Mouse (Mus musculus) intestine, embryonic 14.5 days (tissue): ENCODE results near the gene Creb1. TPM values are rescaled to one million over a fixed set of nuclear protein-coding genes. Genes with fewer than 3 reads are reported as not detected.
"Not testable (repeated sequence)": the region's sequence is repeated elsewhere in the genome, so short reads cannot be mapped to it uniquely, and the experiment has no call there.

Source experiments
- ATAC-seq: fragments of 200-750 bp; cut with Nextera tagmentation; replicated peaks from 2 replicates; pipeline ENCODE4 v1.8.0; 2017; ENCODE audit warnings: low read depth, moderate number of reproducible peaks, moderate TSS enrichment, moderate library complexity; ENCODE audit not compliant: low FRiP score, low TSS enrichment
- DNase-seq: peaks from one replicate; pipeline ENCODE4 v3.0.0-alpha.2; 2018; ENCODE audit warnings: low spot score
- H3K27ac ChIP-seq: fragments of 300-500 bp; sonication (generic); 2 replicates; pipeline ENCODE4 v1.5.1; 2014; ENCODE audit warnings: low read depth, mild to moderate bottlenecking, control low read depth
- H3K27me3 ChIP-seq: fragments of 300-500 bp; sonication (generic); replicated peaks from 2 replicates; pipeline ENCODE4 v1.6.1; 2014; ENCODE audit warnings: low read length, control low read depth; ENCODE audit not compliant: control insufficient read depth, insufficient read depth
- H3K36me3 ChIP-seq: fragments of 300-500 bp; sonication (generic); 2 replicates; pipeline ENCODE4 v1.6.1; 2014; ENCODE audit warnings: low read length, control low read depth; ENCODE audit not compliant: control insufficient read depth, insufficient read depth
- H3K4me1 ChIP-seq: fragments of 300-500 bp; sonication (generic); replicated peaks from 2 replicates; pipeline ENCODE4 v1.6.1; 2014; ENCODE audit warnings: low read length, control low read depth, mixed read lengths; ENCODE audit not compliant: control insufficient read depth, insufficient read depth
- H3K4me2 ChIP-seq: fragments of 300-500 bp; sonication (generic); 2 replicates; pipeline ENCODE4 v1.6.1; 2014; ENCODE audit warnings: low read length
- H3K4me3 ChIP-seq: fragments of 300-500 bp; sonication (generic); 2 replicates; pipeline ENCODE4 v1.5.1; 2014; ENCODE audit warnings: low read depth, low read length, control low read depth, mixed read lengths
- H3K9ac ChIP-seq: fragments of 300-500 bp; sonication (generic); 2 replicates; pipeline ENCODE4 v1.6.1; 2014; ENCODE audit warnings: mild to moderate bottlenecking, low read length
- H3K9me3 ChIP-seq: fragments of 300-500 bp; sonication (generic); 2 replicates; pipeline ENCODE4 v1.6.1; 2016; ENCODE audit warnings: low read length, control low read depth; ENCODE audit not compliant: control insufficient read depth
- WGBS: fragments of 180-500 bp; shearing (Covaris S2); extraction: QIAGEN DNeasy Blood & Tissue Kit; methylation state at CpG from one replicate; pipeline ENCODE4 v1.1.7; 2014; 5-methylcytosine and 5-hydroxymethylcytosine counted together
- polyA plus RNA-seq: library from polyadenylated mRNA; unstranded; fragments of >200 nt; fragmentation: Nextera tagmentation; extraction: Ambion mirVana; gene quantifications from 2 replicates; pipeline ENCODE4 v1.2.1, GENCODE M21; 2014

Creb1 gene
- polyA plus RNA-seq, 1 experiment from 2014 or later, result 38.9 TPM

DNA sequence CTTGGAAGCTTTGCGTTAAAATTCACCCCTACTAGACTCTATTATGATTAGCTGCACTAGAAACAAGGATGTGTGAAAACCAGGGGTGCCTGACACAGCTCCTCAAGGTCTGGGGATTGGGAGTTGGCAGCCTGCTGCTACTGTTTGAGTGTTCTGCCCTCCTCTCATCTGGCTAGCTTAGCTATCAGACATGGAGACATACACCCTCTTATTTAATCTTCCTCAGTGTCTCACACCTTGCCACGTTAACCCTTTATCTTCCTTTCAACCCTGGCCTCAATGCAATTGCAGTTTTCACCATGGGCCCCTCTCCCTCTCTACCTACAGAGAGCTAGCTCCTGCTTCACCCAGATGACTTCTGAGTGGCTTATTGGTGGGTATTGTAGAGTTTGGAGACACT lies 103.2 kb downstream of the Creb1 start:
- H3K4me3 ChIP-seq, result no peak overlapping the region
- H3K9me3 ChIP-seq, result no peaks in the 10 kb centered on the region
- no peaks in the 10 kb centered on the region for H3K27me3 ChIP-seq
- no peak overlapping the region for H3K9ac ChIP-seq
- no peak overlapping the region for H3K27ac ChIP-seq
- no peaks in the 10 kb centered on the region for H3K4me1 ChIP-seq
- DNase-seq, result no peak
- no peaks in the 10 kb centered on the region for H3K36me3 ChIP-seq
- no peak for ATAC-seq
- H3K4me2 ChIP-seq, result no peak overlapping the region
- WGBS, result 54% methylated on average over 2 of the region's 2 CpGs

DNA sequence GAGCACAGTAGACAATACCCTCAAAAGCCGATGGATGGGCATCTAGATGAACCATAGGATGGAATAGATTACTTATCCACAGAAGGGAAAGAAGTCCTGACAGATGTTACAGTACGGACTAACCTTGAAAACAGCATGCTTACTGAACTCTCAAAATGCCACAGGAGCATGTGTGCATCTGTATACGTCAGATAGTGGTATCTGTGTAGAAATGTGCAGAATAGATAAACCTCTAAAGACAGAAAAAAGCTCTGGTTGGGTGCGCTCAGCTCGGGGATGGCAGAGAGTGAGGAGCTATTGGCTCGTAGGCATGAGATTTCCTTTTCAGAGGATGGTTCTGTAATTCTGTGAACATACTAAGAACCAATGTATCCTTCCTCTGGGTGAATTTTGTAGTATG lies 106.8 kb downstream of the Creb1 start:
- WGBS, result 88% methylated on average over 6 of the region's 6 CpGs
- Histone ChIP-seq H3K4me2 (no peak overlapping the region), H3K4me1 (no peaks in the 10 kb centered on the region), H3K9ac (no peak overlapping the region), H3K27ac (no peak overlapping the region), H3K27me3 (no peaks in the 10 kb centered on the region), H3K4me3 (no peak overlapping the region), H3K9me3 (no peaks in the 10 kb centered on the region), H3K36me3 (no peaks in the 10 kb centered on the region)
- DNase-seq (peak; percentile 15), ATAC-seq (no peak)

GRCm38 (mm10) chr1:64641069-64641468 lies 108.6 kb downstream of the Creb1 start:
- no peaks in the 10 kb centered on the region for H3K4me1 ChIP-seq
- DNase-seq (peak; percentile 27), ATAC-seq (no peak)
- H3K9ac ChIP-seq, result no peak overlapping the region
- H3K36me3 ChIP-seq, result no peaks in the 10 kb centered on the region
- no peak overlapping the region for H3K4me3 ChIP-seq
- H3K4me2 ChIP-seq, result no peak overlapping the region
- H3K27me3 ChIP-seq, result no peaks in the 10 kb centered on the region
- H3K9me3 ChIP-seq, result no peaks in the 10 kb centered on the region
- 88% methylated on average over 6 of the region's 6 CpGs for WGBS
- H3K27ac ChIP-seq, result no peak overlapping the region

DNA sequence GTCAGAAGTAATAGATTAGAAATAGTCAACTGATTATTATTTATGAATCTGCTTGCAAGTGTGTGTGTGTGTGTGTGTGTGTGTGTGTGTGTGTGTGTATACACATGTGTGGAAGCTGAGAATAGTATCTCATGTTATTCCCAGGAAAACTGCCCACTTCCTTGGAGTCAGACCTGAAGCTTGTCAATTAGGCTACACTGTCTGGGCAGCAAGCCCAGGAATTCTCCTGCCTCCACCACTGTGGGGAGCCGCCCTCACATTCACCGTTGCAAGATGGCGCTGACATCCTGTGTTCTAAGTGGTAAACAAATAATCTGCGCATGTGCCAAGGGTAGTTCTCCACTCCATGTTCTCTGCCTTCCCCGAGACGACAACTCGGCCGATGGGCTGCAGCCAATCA lies 110.1 kb downstream of the Creb1 start:
- not testable (repeated sequence) for H3K27ac ChIP-seq, H3K9me3 ChIP-seq, H3K4me1 ChIP-seq, H3K4me3 ChIP-seq, ATAC-seq, H3K9ac ChIP-seq, H3K27me3 ChIP-seq, H3K36me3 ChIP-seq, H3K4me2 ChIP-seq
- peak; percentile 1 for DNase-seq
- whole genome bisulfite sequencing, result 93% methylated on average over 8 of the region's 8 CpGs

- DNase-seq, result peak; percentile 10
- H3K36me3 ChIP-seq, result no peaks in the 10 kb centered on the region
- no peak overlapping the region for H3K4me2 ChIP-seq
- H3K4me1 ChIP-seq, result no peaks in the 10 kb centered on the region
- no peak overlapping the region for H3K27ac ChIP-seq
- H3K9ac ChIP-seq, result no peak overlapping the region
- no peak overlapping the region for H3K4me3 ChIP-seq
- no peaks in the 10 kb centered on the region for H3K9me3 ChIP-seq
- 90% methylated on average over 3 of the region's 3 CpGs for WGBS
- ATAC-seq, result no peak
- H3K27me3 ChIP-seq, result no peaks in the 10 kb centered on the region
Measured at GRCm38 (mm10) chr1:64644513-64644912, 112.1 kb downstream of the Creb1 start.

DNA sequence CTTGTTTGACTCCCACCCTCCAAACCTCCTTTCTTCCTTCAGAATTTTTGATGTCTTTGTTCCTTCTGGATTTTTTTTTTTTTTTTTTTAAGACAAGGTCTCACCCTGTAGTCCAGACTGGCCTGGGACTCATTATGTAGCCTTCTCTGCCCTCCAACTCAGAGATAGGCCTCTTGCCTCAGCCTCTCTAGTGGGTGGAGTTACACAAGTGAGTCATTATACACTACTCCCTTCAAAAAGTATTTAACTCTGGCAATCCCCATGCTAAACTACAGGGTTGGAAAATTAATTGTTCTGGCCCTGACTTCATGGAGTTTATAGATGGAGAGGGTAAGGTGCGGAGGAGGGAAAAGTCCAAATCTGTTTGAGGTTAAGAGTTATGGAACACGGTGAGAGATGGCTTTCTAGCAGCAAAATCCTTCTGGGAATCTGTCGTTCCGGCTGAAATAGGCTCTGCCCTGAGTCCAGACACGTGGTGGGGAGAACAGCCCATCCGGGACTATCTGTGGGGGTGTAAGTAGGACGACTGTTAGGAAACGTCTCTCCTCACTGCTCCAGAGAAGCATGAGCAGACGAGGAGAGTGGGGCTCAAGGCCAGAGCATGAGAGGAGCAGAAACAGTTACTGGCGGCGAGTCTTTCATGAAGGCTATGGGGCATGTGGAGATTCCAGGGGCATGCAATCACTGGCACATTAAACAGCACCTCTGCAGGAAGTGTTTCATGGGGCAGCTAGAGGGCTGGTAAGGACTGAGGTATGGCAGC lies 117.1 kb downstream of the Creb1 start:
- Histone ChIP-seq H3K9me3 (no peaks in the 10 kb centered on the region), H3K27me3 (no peaks in the 10 kb centered on the region), H3K4me3 (no peak overlapping the region), H3K27ac (no peak overlapping the region), H3K9ac (no peak overlapping the region), H3K4me2 (no peak overlapping the region), H3K36me3 (no peaks in the 10 kb centered on the region), H3K4me1 (no peaks in the 10 kb centered on the region)
- WGBS, result 72% methylated on average over 11 of the region's 11 CpGs
- no peak for ATAC-seq
- DNase-seq, result no peak

DNA sequence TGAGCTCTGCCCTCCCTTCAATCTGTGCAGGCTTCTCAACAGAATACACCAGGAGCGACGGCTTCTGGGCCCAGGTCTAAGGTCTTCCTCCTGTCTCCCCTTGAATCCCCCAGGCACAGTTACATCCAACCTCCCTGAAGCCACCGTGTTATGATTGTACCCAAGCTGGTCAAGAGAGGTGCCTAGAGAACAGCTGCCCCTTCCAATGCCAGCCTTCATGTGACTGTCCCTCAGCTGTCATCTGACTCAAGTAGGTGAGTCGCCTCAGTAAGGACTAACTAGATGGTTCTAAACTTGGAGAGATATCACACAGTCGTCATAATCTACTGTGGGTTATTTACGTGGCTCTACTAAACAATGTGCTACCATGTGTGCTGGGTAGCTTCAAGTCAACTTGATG lies 121.3 kb downstream of the Creb1 start:
- Histone ChIP-seq H3K27ac (no peak overlapping the region), H3K4me2 (no peak overlapping the region), H3K27me3 (no peaks in the 10 kb centered on the region), H3K9ac (no peak overlapping the region), H3K4me1 (no peaks in the 10 kb centered on the region), H3K4me3 (no peak overlapping the region), H3K9me3 (no peaks in the 10 kb centered on the region), H3K36me3 (no peaks in the 10 kb centered on the region)
- ATAC-seq (no peak), DNase-seq (no peak)
- 93% methylated on average over 6 of the region's 6 CpGs for WGBS

Other genes with a start within 250 kb of the Creb1 start
- 17.7 and 21.2 TPM in 2 replicates for gene Mettl21a, start 84.6 kb downstream of the Creb1 start, polyA plus RNA-seq
- gene Ccnyl1, start 157.8 kb downstream of the Creb1 start, polyA plus RNA-seq, result 7.2 and 8.5 TPM in 2 replicates
- gene Fzd5, start 205.1 kb downstream of the Creb1 start, polyA plus RNA-seq, result 7.0 and 9.0 TPM in 2 replicates